Mouse (Mus musculus): ENCODE results near the gene Rcsd1. TPM values are rescaled to one million over a fixed set of nuclear protein-coding genes. Genes with fewer than 3 reads are reported as not detected.

Rcsd1 gene
- polyA plus RNA-seq, 1 experiment from 2014 or later = 12.4 TPM

DNA sequence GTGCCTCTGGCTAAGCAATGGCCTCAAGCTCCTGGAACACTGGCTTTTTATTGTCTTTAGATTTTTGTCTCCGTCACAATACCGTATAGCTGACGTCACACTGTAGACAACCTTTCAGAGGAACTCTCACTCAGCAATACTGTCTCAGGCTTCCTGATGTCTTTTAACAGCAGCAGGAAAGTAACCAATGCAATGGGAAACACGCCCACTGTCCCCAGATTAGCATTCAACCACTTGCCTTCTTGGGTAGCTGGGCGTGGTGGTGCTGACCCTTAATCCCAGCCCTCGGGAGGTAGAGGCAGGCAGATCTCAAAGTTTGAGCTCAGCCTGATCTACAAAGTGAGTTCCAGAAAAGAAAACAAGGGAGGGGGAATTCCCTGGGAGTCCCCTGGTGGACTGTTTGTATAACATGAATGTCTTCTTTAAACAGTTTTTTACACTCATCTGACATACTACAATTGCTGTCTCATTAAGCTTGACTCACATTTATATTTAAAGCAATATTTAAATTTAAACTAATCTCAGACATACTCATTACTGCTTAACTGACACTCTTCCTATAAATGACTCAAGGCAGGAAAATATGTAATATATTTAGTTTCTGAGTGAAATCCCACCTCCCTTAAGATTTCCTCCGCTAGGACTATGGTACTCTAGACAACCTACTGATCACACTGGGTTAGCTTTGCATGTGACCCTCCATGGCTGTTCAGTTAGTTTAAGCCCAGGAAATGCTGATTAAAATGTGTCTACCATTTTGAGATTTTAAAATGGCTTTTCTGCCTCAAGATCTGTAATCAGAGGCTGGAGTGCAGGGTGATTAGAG, 99.8 kb downstream of the Rcsd1 start:
- Histone ChIP-seq H3K9me3 (no peaks in the 10 kb centered on the region), H3K36me3 (peaks cover 36% of the 10 kb centered on the region), H3K9ac (no peak overlapping the region), H3K27me3 (no peaks in the 10 kb centered on the region), H3K4me2 (no peak overlapping the region), H3K27ac (replicated peaks) (peak overlapping the region; percentile 43), H3K4me1 (replicated peaks) (peaks cover 20% of the 10 kb centered on the region), H3K4me3 (no peak overlapping the region)
- WGBS = 58% methylated on average over 7 of the region's 7 CpGs
- ATAC-seq (ENCODE audit: low read depth) = peak; percentile 40; the same call in 1 of the 2 replicates

DNA sequence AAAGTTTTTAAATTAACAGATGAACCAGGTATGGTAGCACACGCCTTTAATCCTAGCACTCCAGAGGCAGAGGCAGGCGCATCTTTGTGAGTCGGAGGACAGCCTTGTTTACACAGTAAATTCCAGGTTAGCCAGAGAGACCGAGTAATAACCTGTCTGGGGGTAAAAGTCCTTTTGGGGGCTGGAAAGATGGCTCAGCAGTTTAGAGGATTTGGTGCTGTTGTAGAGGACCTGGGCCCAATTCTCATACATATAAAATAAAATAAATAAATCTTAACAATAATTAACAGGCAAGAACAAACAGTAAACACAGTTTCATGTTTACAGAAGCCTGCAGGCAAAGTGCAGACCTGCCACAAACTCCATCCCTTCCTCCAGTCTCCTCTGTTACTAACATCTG, 100.7 kb downstream of the Rcsd1 start:
- no peak overlapping the region for H3K4me3 ChIP-seq
- H3K4me2 ChIP-seq = no peak overlapping the region
- H3K36me3 ChIP-seq = peaks cover 43% of the 10 kb centered on the region
- peaks cover 20% of the 10 kb centered on the region for H3K4me1 ChIP-seq (replicated peaks)
- H3K27me3 ChIP-seq = no peaks in the 10 kb centered on the region
- no peak overlapping the region for H3K27ac ChIP-seq (replicated peaks)
- no peak overlapping the region for H3K9ac ChIP-seq
- no peak for ATAC-seq (ENCODE audit: low read depth)
- WGBS = 91% methylated on average over 4 of the region's 4 CpGs
- no peaks in the 10 kb centered on the region for H3K9me3 ChIP-seq

DNA sequence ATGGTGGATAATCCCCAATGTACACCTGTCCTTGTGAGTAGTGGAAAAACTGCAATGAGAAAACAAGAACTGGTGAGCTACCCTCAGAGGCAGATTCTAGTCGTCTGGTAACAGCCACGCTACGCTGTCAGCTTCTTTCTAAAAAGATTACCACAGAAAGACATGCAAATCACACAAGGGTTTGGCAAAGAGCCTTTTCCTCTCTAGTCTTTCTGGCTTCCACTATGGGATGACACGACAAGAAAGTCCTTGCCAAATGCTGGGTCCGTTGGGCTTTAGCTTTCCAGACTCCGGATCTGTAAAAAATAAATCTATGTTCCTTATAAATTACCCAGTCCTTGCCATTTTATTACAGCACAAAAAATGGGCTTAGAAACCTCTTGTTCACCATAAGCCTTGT, 103.8 kb downstream of the Rcsd1 start:
- peaks cover 70% of the 10 kb centered on the region for H3K36me3 ChIP-seq
- ATAC-seq (ENCODE audit: low read depth) = no peak
- no peak overlapping the region for H3K27ac ChIP-seq (replicated peaks)
- WGBS = 89% methylated on average over 6 of the region's 6 CpGs
- no peaks in the 10 kb centered on the region for H3K27me3 ChIP-seq
- peaks cover 18% of the 10 kb centered on the region for H3K4me1 ChIP-seq (replicated peaks)
- H3K9ac ChIP-seq = no peak overlapping the region
- no peak overlapping the region for H3K4me3 ChIP-seq
- H3K9me3 ChIP-seq = no peaks in the 10 kb centered on the region
- H3K4me2 ChIP-seq = no peak overlapping the region

DNA sequence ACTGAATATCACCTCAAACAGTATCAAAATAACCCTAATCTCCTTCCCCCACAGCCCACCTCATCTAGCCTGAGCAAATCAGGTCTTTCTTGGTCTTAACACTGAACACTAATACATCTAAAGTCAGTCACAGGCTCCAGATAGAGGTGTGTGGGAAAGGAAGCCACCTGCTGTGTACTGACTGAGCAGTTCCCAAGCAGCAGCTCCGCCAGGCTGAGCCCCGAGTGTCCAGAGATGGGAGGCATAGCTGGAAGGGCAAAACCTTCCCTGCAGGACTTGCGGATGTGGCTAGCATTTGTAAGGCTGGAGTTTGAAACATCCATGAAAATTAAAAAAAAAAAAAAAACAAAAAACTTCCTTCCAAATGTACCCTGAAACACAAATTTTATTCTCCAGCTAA, 104.4 kb downstream of the Rcsd1 start:
- no peak overlapping the region for H3K27ac ChIP-seq (replicated peaks)
- no peaks in the 10 kb centered on the region for H3K27me3 ChIP-seq
- no peak overlapping the region for H3K9ac ChIP-seq
- peaks cover 11% of the 10 kb centered on the region for H3K4me1 ChIP-seq (replicated peaks)
- WGBS = 80% methylated on average over 3 of the region's 3 CpGs
- H3K36me3 ChIP-seq = peaks cover 70% of the 10 kb centered on the region
- no peak overlapping the region for H3K4me3 ChIP-seq
- H3K4me2 ChIP-seq = no peak overlapping the region
- no peaks in the 10 kb centered on the region for H3K9me3 ChIP-seq
- ATAC-seq (ENCODE audit: low read depth) = no peak

DNA sequence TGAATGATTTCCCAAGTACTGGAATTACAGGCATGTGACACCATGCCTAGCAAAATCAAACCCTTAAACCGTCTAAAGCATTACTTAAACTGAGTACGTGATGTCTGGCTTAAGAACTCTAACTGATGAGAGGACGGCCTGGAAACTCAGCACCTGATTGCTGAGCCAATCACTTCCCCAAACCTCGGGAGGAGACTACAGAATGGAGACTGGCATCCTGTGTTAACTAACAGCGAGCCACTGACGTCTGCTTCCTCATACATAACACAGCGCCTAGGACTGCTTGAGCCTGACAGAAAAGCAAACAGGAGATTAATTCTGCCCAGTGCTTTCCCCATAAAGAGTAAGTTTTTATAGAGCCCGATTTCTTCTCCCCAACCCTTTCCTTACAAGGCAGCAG, 105.4 kb downstream of the Rcsd1 start:
- Histone ChIP-seq H3K36me3 (peaks cover 70% of the 10 kb centered on the region), H3K27ac (replicated peaks) (no peak overlapping the region)
- 92% methylated on average over 8 of the region's 8 CpGs for WGBS

DNA sequence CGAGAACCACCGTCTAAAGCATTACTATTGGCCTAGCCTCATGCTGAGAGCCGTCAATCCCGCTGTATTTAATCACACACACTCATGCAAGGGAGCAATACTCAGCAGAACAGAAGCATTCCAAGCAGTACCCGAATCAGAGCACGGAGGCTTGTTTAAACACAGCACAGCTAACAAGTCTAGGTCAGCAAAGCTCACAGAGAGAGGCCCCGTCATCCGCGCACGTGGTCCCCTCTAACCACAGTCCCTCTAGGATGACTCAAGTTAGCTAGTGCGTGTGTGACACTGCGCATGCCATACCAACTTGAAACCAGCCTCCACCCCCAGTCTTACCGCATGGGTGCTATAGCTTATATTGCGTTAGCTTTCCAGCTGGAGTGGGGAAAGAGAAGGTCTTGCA, 106.3 kb downstream of the Rcsd1 start:
- Histone ChIP-seq H3K9ac (no peak overlapping the region), H3K9me3 (no peaks in the 10 kb centered on the region), H3K27ac (replicated peaks) (no peak overlapping the region), H3K27me3 (no peaks in the 10 kb centered on the region), H3K4me3 (no peak overlapping the region), H3K36me3 (peaks cover 78% of the 10 kb centered on the region), H3K4me1 (replicated peaks) (no peaks in the 10 kb centered on the region), H3K4me2 (no peak overlapping the region)
- 84% methylated on average over 14 of the region's 14 CpGs for WGBS
- ATAC-seq (ENCODE audit: low read depth) = no peak

More for the DNA sequence above, 105.4 kb downstream of the Rcsd1 start:
- H3K9me3 ChIP-seq = no peaks in the 10 kb centered on the region
- no peak overlapping the region for H3K4me3 ChIP-seq
- no peak overlapping the region for H3K9ac ChIP-seq
- H3K4me2 ChIP-seq = no peak overlapping the region
- H3K27me3 ChIP-seq = no peaks in the 10 kb centered on the region
- H3K4me1 ChIP-seq (replicated peaks) = peaks cover 4% of the 10 kb centered on the region; the same call in 1 of the 2 replicates
- ATAC-seq (ENCODE audit: low read depth) = no peak

DNA sequence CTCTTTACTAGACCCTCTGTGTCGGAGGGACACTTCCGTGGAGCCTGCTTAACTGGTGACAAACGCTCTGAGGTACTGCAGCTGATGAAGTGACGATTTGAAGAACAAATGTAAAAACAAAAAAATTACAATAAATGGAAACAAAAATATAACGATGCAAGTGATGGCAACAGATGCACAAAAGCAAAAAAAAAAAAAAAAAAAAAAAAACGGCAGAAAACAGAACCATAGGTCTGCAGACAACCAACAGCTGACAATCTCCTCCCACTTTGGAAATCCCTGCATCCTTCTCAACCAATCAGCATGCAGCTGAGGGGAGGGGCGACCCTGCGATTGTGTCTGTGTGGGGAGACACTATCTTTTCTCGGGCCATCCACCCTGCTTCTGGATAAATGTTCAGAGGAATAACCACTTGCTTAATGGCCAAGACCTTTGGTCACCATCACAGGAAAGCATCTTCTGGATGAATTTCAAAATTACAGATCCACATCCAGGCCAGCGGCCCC, 107.7 kb downstream of the Rcsd1 start:
- Histone ChIP-seq H3K9me3 (no peaks in the 10 kb centered on the region), H3K9ac (no peak overlapping the region), H3K4me2 (no peak overlapping the region), H3K27ac (replicated peaks) (no peak overlapping the region), H3K4me3 (no peak overlapping the region), H3K4me1 (replicated peaks) (no peaks in the 10 kb centered on the region), H3K27me3 (no peaks in the 10 kb centered on the region), H3K36me3 (peaks cover 67% of the 10 kb centered on the region)
- 86% methylated on average over 9 of the region's 10 CpGs for WGBS
- no peak for ATAC-seq (ENCODE audit: low read depth)

Small RNA genes within 50 kb of the gene (microRNA-seq; reads per million reads assigned to microRNA genes)
- gene Gm44458 = not detected

Other genes starting within 250 kb of the Rcsd1 start
- gene Dcaf6, start 249.3 kb downstream of the Rcsd1 start, polyA plus RNA-seq (2015; fragmentation: Nextera tagmentation; extraction: Ambion mirVana) = 15.6 and 16.3 TPM in 2 replicates
- gene Mpc2, start 249.1 kb downstream of the Rcsd1 start, polyA plus RNA-seq (2015; fragmentation: Nextera tagmentation; extraction: Ambion mirVana) = 178 and 204 TPM in 2 replicates
- gene Adcy10, start 224.6 kb downstream of the Rcsd1 start, polyA plus RNA-seq (2015; fragmentation: Nextera tagmentation; extraction: Ambion mirVana) = 0.21 and 0.24 TPM in 2 replicates
- gene Mpzl1, start 75.2 kb downstream of the Rcsd1 start, polyA plus RNA-seq (2015; fragmentation: Nextera tagmentation; extraction: Ambion mirVana) = 157 and 159 TPM in 2 replicates
- 32.9 and 37.0 TPM in 2 replicates for gene Creg1, start 54.0 kb upstream of the Rcsd1 start, polyA plus RNA-seq (2015; fragmentation: Nextera tagmentation; extraction: Ambion mirVana)
- gene Cd247, start 78.9 kb upstream of the Rcsd1 start, polyA plus RNA-seq (2015; fragmentation: Nextera tagmentation; extraction: Ambion mirVana) = 0.60 and 0.99 TPM in 2 replicates